Mouse (Mus musculus): ENCODE data around the gene Slc35d1. TPM values are rescaled to one million over a fixed set of nuclear protein-coding genes. Genes with fewer than 3 reads are reported as not detected.

The Slc35d1 gene
- 10 to 100 TPM; 20.7 to 26.1 TPM for polyA plus RNA-seq (2017; shearing (Covaris generic))

DNA sequence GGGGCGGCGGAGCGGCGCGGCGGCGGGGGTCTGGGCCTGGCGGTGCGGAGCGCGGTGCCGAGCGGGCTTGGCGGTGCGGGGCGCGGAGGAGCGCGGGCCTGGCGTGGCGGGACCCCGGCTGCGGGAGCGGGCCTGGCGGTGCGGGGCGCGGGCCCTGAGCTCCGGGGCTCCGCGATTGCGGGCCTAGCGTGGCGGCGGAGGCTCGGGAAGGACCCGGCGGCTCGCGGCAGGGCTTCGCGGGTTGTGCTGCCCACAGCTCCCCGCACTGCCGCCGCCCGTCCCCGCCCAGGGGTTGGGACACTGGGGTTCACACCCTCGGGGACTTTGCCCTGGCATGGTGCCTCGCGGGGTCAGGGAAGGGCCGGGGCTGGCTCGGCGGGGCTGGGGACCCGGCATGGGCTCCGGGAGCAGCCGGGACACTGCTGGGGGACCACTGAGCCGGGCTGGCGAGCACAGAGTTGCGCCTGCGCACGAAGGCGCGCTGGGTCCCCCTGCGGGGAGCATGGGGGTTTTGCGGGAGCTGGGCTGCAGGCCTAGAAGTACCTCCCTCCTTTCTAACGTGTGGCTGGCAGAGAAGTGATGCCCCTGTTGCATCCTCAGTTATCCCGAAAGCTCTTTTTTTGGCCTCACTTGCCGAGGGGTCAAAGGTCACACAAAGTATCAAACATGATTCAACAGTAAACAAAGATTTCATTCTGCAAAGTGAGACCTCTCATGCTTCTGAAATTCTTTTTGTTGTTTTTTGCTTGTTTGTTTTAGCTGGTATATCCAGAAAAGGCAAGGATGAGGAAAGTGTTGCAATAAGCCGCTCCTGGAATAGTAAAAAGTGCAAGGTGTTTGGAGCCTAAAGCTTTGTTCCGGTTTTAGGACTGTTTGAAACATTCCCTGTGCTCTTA, at the start of gene Slc35d1:
Gene Slc35d1 (minus strand): TSS at position 240 of the 896 bp plus-strand sequence.

Other genes starting within 250 kb of the Slc35d1 start
- gene Tctex1d1, start 236.6 kb downstream of the Slc35d1 start, polyA plus RNA-seq (2017; shearing (Covaris generic)) = under 1 TPM; 0.39 TPM
- gene Insl5, start 188.3 kb downstream of the Slc35d1 start, polyA plus RNA-seq (2017; shearing (Covaris generic)) = under 1 TPM in 1 of 2 experiments, not detected in 1; 0.26 TPM
- 10 to 100 TPM; 73.2 to 75.7 TPM for gene Mier1, start 100.8 kb downstream of the Slc35d1 start, polyA plus RNA-seq (2017; shearing (Covaris generic))
- 1 to 10 TPM in 1 of 2 experiments, under 1 TPM in 1; 0.21 to 2.7 TPM for gene Wdr78, start 100.6 kb downstream of the Slc35d1 start, polyA plus RNA-seq (2017; shearing (Covaris generic))
- not detected for gene 4921539E11Rik, start 75.7 kb upstream of the Slc35d1 start, polyA plus RNA-seq (2017; shearing (Covaris generic))
- gene Oma1, start 98.6 kb upstream of the Slc35d1 start, polyA plus RNA-seq (2017; shearing (Covaris generic)) = 10 to 100 TPM; 21.6 to 26.2 TPM

Measured in activated CD4-positive, CD25-positive, alpha-beta regulatory T cell (primary cell).